In the genomic region with DNA sequence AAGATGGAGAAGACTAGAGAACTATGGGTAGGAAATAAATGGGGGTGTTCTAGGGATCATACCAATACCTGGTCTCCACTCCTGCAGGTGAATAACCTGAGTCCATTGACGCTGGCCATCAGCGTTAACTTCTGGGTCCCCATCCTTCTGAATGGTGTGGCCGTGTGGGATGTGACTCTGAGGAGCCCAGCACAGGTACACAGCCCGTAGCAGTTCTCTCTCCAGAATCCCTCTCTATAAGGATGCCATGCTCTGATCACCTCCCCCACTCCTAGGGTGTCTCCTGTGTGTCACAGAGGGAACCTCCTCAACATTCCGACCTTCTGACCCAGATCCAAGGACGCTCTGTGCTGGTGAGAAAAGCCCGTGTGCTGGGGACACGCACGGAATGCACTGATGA, we compare ENCODE assay signal across 32 mouse cellular contexts. TPM values are rescaled to one million over a fixed set of nuclear protein-coding genes. Genes with fewer than 3 reads are reported as not detected.
A peak's percentile ranks its signal among the peaks of the same experiment; 100 is the strongest.
DNase-seq lines count a peak whose midpoint lies in the region; ATAC-seq lines count a peak whose summit lies in the region.
"Had no signal": no experiment of that assay in that cellular context is flagged by ENCODE, and none has a peak within 500 bp of the region (broad histone marks: within the 10 kb centered on the region; RNA-seq: fewer than 3 reads in every experiment).

No protein-coding gene starts in this region.

- no peaks in the 10 kb centered on the region; the same call in 1 of the 2 replicates for H3K9me3 ChIP-seq in heart, embryonic 16.5 days (replicated peaks; ENCODE audit: control insufficient read depth, low read length)
- no peaks in the 10 kb centered on the region for H3K9me3 ChIP-seq in heart, embryonic 11.5 days (replicated peaks; ENCODE audit: control insufficient read depth, low read length)
- H3K9me3 ChIP-seq in liver, embryonic 11.5 days (ENCODE audit: control insufficient read depth, low read length): no peaks in the 10 kb centered on the region
- no peaks in the 10 kb centered on the region for H3K9me3 ChIP-seq in liver, embryonic 12.5 days (replicated peaks)
- H3K9me3 ChIP-seq: embryonic facial prominence, embryonic 12.5 days; embryonic facial prominence, embryonic 15.5 days; G1E; heart, embryonic 13.5 days had no signal

- peaks cover 12% of the 10 kb centered on the region for H3K4me1 ChIP-seq in heart, embryonic 16.5 days (ENCODE audit: control insufficient read depth, insufficient read depth, low read length)
- H3K4me1 ChIP-seq in heart, embryonic 11.5 days (ENCODE audit: control insufficient read depth, insufficient read depth, low read length): no peaks in the 10 kb centered on the region
- no peaks in the 10 kb centered on the region for H3K4me1 ChIP-seq in liver, embryonic 11.5 days (replicated peaks; ENCODE audit: control insufficient read depth, insufficient read depth, low read length)
- H3K4me1 ChIP-seq in liver, embryonic 12.5 days: no peaks in the 10 kb centered on the region
- H3K4me1 ChIP-seq: embryonic facial prominence, embryonic 12.5 days; embryonic facial prominence, embryonic 15.5 days had no signal

- WGBS in heart, embryonic 16.5 days: 75% methylated on average over 9 of the region's 9 CpGs
- WGBS in heart, embryonic 11.5 days (ENCODE audit: insufficient replicate concordance): 74% methylated on average over 9 of the region's 9 CpGs
- 83% methylated on average over 9 of the region's 9 CpGs for WGBS in liver, embryonic 11.5 days
- 75% methylated on average over 9 of the region's 9 CpGs for WGBS in liver, embryonic 12.5 days (ENCODE audit: insufficient replicate concordance)

- no peak overlapping the region for H3K9ac ChIP-seq in heart, embryonic 16.5 days (ENCODE audit: low read length)
- no peak overlapping the region for H3K9ac ChIP-seq in heart, embryonic 11.5 days (ENCODE audit: low read depth, low read length)
- no peak overlapping the region for H3K9ac ChIP-seq in liver, embryonic 11.5 days (ENCODE audit: low read depth, low read length)
- no peak overlapping the region for H3K9ac ChIP-seq in liver, embryonic 12.5 days
- H3K9ac ChIP-seq: embryonic facial prominence, embryonic 12.5 days; embryonic facial prominence, embryonic 15.5 days; forebrain, postnatal 0 days; heart, embryonic 13.5 days; hindbrain, embryonic 14.5 days had no signal

- peak overlapping the region; percentile 6; the same call in 1 of the 2 replicates for H3K4me2 ChIP-seq in heart, embryonic 16.5 days (ENCODE audit: low read depth, low read length)
- no peak overlapping the region for H3K4me2 ChIP-seq in heart, embryonic 11.5 days
- no peak overlapping the region for H3K4me2 ChIP-seq in liver, embryonic 11.5 days
- H3K4me2 ChIP-seq in liver, embryonic 12.5 days: no peak overlapping the region
- H3K4me2 ChIP-seq: embryonic facial prominence, embryonic 12.5 days; embryonic facial prominence, embryonic 15.5 days; heart, embryonic 13.5 days; hindbrain, embryonic 14.5 days had no signal

- no peak overlapping the region for H3K4me3 ChIP-seq in heart, embryonic 16.5 days (ENCODE audit: low read length)
- no peak overlapping the region for H3K4me3 ChIP-seq in heart, embryonic 11.5 days (ENCODE audit: low read depth, low read length)
- no peak overlapping the region for H3K4me3 ChIP-seq in liver, embryonic 11.5 days (ENCODE audit: low read depth, low read length)
- H3K4me3 ChIP-seq in liver, embryonic 12.5 days: no peak overlapping the region
- H3K4me3 ChIP-seq: embryonic facial prominence, embryonic 12.5 days; embryonic facial prominence, embryonic 15.5 days; gastrocnemius, adult 2 months; heart, embryonic 13.5 days had no signal

- peaks cover 3% of the 10 kb centered on the region; the same call in 1 of the 2 replicates for H3K36me3 ChIP-seq in heart, embryonic 16.5 days (ENCODE audit: control insufficient read depth, insufficient read depth)
- no peaks in the 10 kb centered on the region for H3K36me3 ChIP-seq in heart, embryonic 11.5 days (ENCODE audit: control insufficient read depth, insufficient read depth, low read length)
- no peaks in the 10 kb centered on the region for H3K36me3 ChIP-seq in liver, embryonic 11.5 days (ENCODE audit: control insufficient read depth, insufficient read depth, low read length)
- no peaks in the 10 kb centered on the region for H3K36me3 ChIP-seq in liver, embryonic 12.5 days
- H3K36me3 ChIP-seq: embryonic facial prominence, embryonic 12.5 days; embryonic facial prominence, embryonic 15.5 days; G1E had no signal

- H3K27me3 ChIP-seq in heart, embryonic 16.5 days (ENCODE audit: control insufficient read depth, insufficient read depth, low read length): no peaks in the 10 kb centered on the region
- no peaks in the 10 kb centered on the region for H3K27me3 ChIP-seq in heart, embryonic 11.5 days (ENCODE audit: control insufficient read depth, insufficient read depth, low read length)
- H3K27me3 ChIP-seq in liver, embryonic 11.5 days (replicated peaks; ENCODE audit: control insufficient read depth, insufficient read depth, low read length): no peaks in the 10 kb centered on the region
- H3K27me3 ChIP-seq in liver, embryonic 12.5 days (replicated peaks): no peaks in the 10 kb centered on the region
- H3K27me3 ChIP-seq: embryonic facial prominence, embryonic 12.5 days; embryonic facial prominence, embryonic 15.5 days; heart, embryonic 13.5 days had no signal

- peak; percentile 32 to 41 for DNase-seq in heart, adult 18-20 months
- no peak for DNase-seq in heart, adult 8-10 months (ENCODE audit: low spot score)
- peak; percentile 17 for DNase-seq in liver, embryonic 11.5 days (ENCODE audit: low spot score)
- DNase-seq in mesoderm, embryonic 11.5 days (ENCODE audit: low read depth, low spot score): peak; percentile 6
- DNase-seq: adrenal gland, postnatal 14 days; B cell, adult 2 months; cerebellum, adult 11 months; cerebellum, adult 2 months; cerebellum, adult 9-11 months; cerebellum, postnatal 25 days; forebrain, postnatal 0 days; gastrocnemius, adult 2 months; gastrocnemius, postnatal 14 days; kidney, adult 18-20 months had no signal

- ATAC-seq in heart, embryonic 16.5 days (replicated peaks; ENCODE audit: extremely low read depth, insufficient read depth, low FRiP score): no peak
- no peak for ATAC-seq in heart, embryonic 11.5 days (replicated peaks; ENCODE audit: insufficient number of reproducible peaks, low FRiP score, low TSS enrichment)
- no peak for ATAC-seq in liver, embryonic 11.5 days (replicated peaks; ENCODE audit: low FRiP score)
- ATAC-seq in liver, embryonic 12.5 days: no peak
- ATAC-seq: forebrain, embryonic 14.5 days; forebrain, postnatal 0 days; hindbrain, postnatal 0 days; inflammation-experienced regulatory T-cells, adult 6 months; intestine, embryonic 16.5 days; Patski had no signal

- H3K27ac ChIP-seq in heart, embryonic 16.5 days (ENCODE audit: low read length): no peak overlapping the region
- H3K27ac ChIP-seq in heart, embryonic 11.5 days (ENCODE audit: low read depth, low read length): no peak overlapping the region; the same call in 1 of the 2 replicates
- no peak overlapping the region for H3K27ac ChIP-seq in liver, embryonic 11.5 days (ENCODE audit: low read depth, low read length)
- H3K27ac ChIP-seq in liver, embryonic 12.5 days: no peak overlapping the region
- H3K27ac ChIP-seq: embryonic facial prominence, embryonic 12.5 days; embryonic facial prominence, embryonic 15.5 days; gastrocnemius, adult 2 months; heart, embryonic 13.5 days; hindbrain, embryonic 14.5 days; hindbrain, postnatal 0 days had no signal

RNA-seq across cellular contexts. Expression of a gene that starts 3.1 kb away (rescaled TPM):
- 1,000 to 10,000 TPM; 2,762 to 2,913 TPM for total RNA-seq in heart, adult 18-20 months (2021)
- 1,000 to 10,000 TPM; 2,334 to 3,880 (median 3,044) TPM for total RNA-seq in heart, adult 8-10 months (2022)
- polyA plus RNA-seq in heart, embryonic 16.5 days (2015; fragmentation: Nextera tagmentation; extraction: Ambion mirVana): 1,071 and 1,148 TPM in 2 replicates
- 543 and 571 TPM in 2 replicates for polyA plus RNA-seq in heart, embryonic 11.5 days (2014; fragmentation: Nextera tagmentation; extraction: Ambion mirVana)
- 2.3 and 6.3 TPM in 2 replicates for polyA plus RNA-seq in liver, embryonic 11.5 days (2014; fragmentation: Nextera tagmentation; extraction: Ambion mirVana)
- 1.2 and 1.5 TPM in 2 replicates for polyA plus RNA-seq in liver, embryonic 12.5 days (2016; fragmentation: Nextera tagmentation; extraction: Ambion mirVana)
- total RNA-seq: adrenal gland, postnatal 14 days; hindbrain, postnatal 0 days had no signal
- polyA plus RNA-seq: forebrain, embryonic 11.5 days; hindbrain, embryonic 14.5 days had no signal

RNA-seq across cellular contexts. Expression of a gene that starts 34.1 kb away (rescaled TPM):
- 1 to 10 TPM; 7.4 to 8.6 TPM for total RNA-seq in heart, adult 18-20 months (2021)
- total RNA-seq in heart, adult 8-10 months (2022): 10 to 100 TPM in 1 of 4 experiments, 1 to 10 TPM in 3; 7.0 to 10.5 (median 7.9) TPM
- polyA plus RNA-seq in heart, embryonic 16.5 days (2015; fragmentation: Nextera tagmentation; extraction: Ambion mirVana): 12.8 and 13.8 TPM in 2 replicates
- polyA plus RNA-seq in heart, embryonic 11.5 days (2014; fragmentation: Nextera tagmentation; extraction: Ambion mirVana): 7.7 and 8.7 TPM in 2 replicates
- polyA plus RNA-seq in liver, embryonic 11.5 days (2014; fragmentation: Nextera tagmentation; extraction: Ambion mirVana): 15.1 and 15.8 TPM in 2 replicates
- 12.7 and 12.8 TPM in 2 replicates for polyA plus RNA-seq in liver, embryonic 12.5 days (2016; fragmentation: Nextera tagmentation; extraction: Ambion mirVana)

RNA-seq across cellular contexts. Expression of a gene that starts 34.8 kb away (rescaled TPM):
- total RNA-seq in heart, adult 18-20 months (2021): 1 to 10 TPM; 2.6 to 2.8 TPM
- 1 to 10 TPM; 3.0 to 4.0 (median 3.6) TPM for total RNA-seq in heart, adult 8-10 months (2022)
- 4.9 and 6.8 TPM in 2 replicates for polyA plus RNA-seq in heart, embryonic 16.5 days (2015; fragmentation: Nextera tagmentation; extraction: Ambion mirVana)
- 6.6 and 7.9 TPM in 2 replicates for polyA plus RNA-seq in heart, embryonic 11.5 days (2014; fragmentation: Nextera tagmentation; extraction: Ambion mirVana)
- 3.8 and 4.5 TPM in 2 replicates for polyA plus RNA-seq in liver, embryonic 11.5 days (2014; fragmentation: Nextera tagmentation; extraction: Ambion mirVana)
- polyA plus RNA-seq in liver, embryonic 12.5 days (2016; fragmentation: Nextera tagmentation; extraction: Ambion mirVana): 2.9 and 3.1 TPM in 2 replicates

RNA-seq across cellular contexts. Expression of a gene that starts 43.5 kb away (rescaled TPM):
- 10 to 100 TPM; 13.2 to 13.8 TPM for total RNA-seq in heart, adult 18-20 months (2021)
- total RNA-seq in heart, adult 8-10 months (2022): 10 to 100 TPM; 13.5 to 15.7 (median 14.6) TPM
- polyA plus RNA-seq in heart, embryonic 16.5 days (2015; fragmentation: Nextera tagmentation; extraction: Ambion mirVana): 161 and 168 TPM in 2 replicates
- polyA plus RNA-seq in heart, embryonic 11.5 days (2014; fragmentation: Nextera tagmentation; extraction: Ambion mirVana): 168 and 172 TPM in 2 replicates
- 35.3 and 38.2 TPM in 2 replicates for polyA plus RNA-seq in liver, embryonic 11.5 days (2014; fragmentation: Nextera tagmentation; extraction: Ambion mirVana)
- polyA plus RNA-seq in liver, embryonic 12.5 days (2016; fragmentation: Nextera tagmentation; extraction: Ambion mirVana): 22.3 and 25.1 TPM in 2 replicates
- total RNA-seq: CH12.LX had no signal

RNA-seq across cellular contexts. Expression of a gene that starts 48.9 kb away (rescaled TPM):
- not detected for total RNA-seq in heart, adult 18-20 months (2021)
- total RNA-seq in heart, adult 8-10 months (2022): under 1 TPM in 1 of 4 experiments, not detected in 3; 0.09 TPM
- 0.63 and 0.69 TPM in 2 replicates for polyA plus RNA-seq in heart, embryonic 16.5 days (2015; fragmentation: Nextera tagmentation; extraction: Ambion mirVana)
- polyA plus RNA-seq in heart, embryonic 11.5 days (2014; fragmentation: Nextera tagmentation; extraction: Ambion mirVana): not detected in 2 replicates
- polyA plus RNA-seq in liver, embryonic 11.5 days (2014; fragmentation: Nextera tagmentation; extraction: Ambion mirVana): not detected in 2 replicates
- 0.08 TPM in 1 of 2 replicates, not detected in the other for polyA plus RNA-seq in liver, embryonic 12.5 days (2016; fragmentation: Nextera tagmentation; extraction: Ambion mirVana)
- total RNA-seq: CH12.LX; common myeloid progenitor, adult 5-6 weeks; G1E; gastrocnemius, adult 2 months; gastrocnemius, postnatal 14 days; gastrocnemius, postnatal 4 days; hindbrain, postnatal 0 days had no signal
- polyA plus RNA-seq: embryonic facial prominence, embryonic 12.5 days; embryonic facial prominence, embryonic 15.5 days; forebrain, embryonic 11.5 days; forebrain, embryonic 14.5 days; hindbrain, embryonic 11.5 days; hindbrain, embryonic 14.5 days; hindbrain, postnatal 0 days; Patski had no signal

Comparison
In these comparisons a context has a peak if more than half of its experiments do, and no peak if none do; other contexts are left out.
1. RNA of a gene that starts 3.1 kb away (polyA plus RNA-seq): 1,071 to 1,148 TPM in heart, embryonic 16.5 days and 543 to 571 TPM in heart, embryonic 11.5 days; 2.3 to 6.3 TPM in liver, embryonic 11.5 days and 1.2 to 1.5 TPM in liver, embryonic 12.5 days; every median in the first group is over 10 times any median in the second.